Mouse (Mus musculus) frontal cortex, adult 2 months (tissue): Measurements from ENCODE around the gene Cyba. TPM values are rescaled to one million over a fixed set of nuclear protein-coding genes. Genes with fewer than 3 reads are reported as not detected.

Experiments
- DNase-seq, 2 experiments: peaks; one replicate each; pipeline ENCODE4 v3.0.0; 2022; ENCODE audit warnings: low spot score in 1 of 2; ENCODE audit errors: extremely low spot score in 1 of 2
- polyA plus RNA-seq: library from polyadenylated mRNA; depleted of rRNA; stranded (reverse); fragments of >200 nt; gene quantifications from 2 replicates; pipeline ENCODE4 v1.2.3, GENCODE M21; 2012; rRNA removed

Cyba gene
- polyA plus RNA-seq = 19.4 and 21.5 TPM in 2 replicates

DNA sequence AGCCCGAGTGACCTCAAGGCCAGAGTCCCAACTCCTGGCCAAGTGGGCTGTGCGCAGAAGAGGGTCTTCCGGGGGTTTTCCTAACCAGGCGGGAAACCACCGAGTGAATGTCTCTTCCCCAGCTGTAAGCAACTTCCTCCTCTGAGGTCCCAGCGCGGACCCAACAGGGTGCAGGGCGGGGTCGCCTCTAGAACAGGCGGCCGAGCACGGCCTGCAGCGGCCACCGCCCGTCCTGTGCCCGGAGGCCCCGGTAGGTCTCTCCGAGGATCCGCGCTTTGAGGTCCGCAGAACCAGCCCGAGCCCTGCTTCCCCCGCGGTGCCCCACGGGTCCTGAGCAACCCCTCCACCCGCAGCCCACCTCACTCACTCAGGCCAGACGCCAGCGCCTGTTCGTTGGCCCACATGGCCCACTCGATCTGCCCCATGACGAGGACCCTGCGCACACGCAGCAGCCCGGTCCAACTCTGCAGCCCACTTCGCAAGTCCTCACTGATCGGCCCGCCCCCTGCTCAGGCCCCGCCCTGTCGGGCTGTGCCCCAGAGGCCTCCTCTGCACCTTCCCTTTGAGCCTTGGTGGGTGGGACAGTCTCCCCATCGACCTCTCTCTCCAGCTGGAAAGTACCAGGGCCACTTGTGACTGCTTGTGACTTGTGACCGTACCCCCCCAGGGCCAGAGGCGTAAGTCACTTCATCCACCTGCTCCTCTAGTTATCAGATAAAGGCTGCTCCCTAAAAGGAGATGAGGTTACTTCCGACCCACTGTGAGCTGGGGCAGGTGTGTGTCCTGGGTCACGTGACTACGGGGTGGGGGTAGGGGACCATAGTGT, at the start of gene Cyba:
TSS of gene Cyba (minus strand) at position 488 of the 826 bp plus-strand sequence.
- DNase-seq = no peak

DNA sequence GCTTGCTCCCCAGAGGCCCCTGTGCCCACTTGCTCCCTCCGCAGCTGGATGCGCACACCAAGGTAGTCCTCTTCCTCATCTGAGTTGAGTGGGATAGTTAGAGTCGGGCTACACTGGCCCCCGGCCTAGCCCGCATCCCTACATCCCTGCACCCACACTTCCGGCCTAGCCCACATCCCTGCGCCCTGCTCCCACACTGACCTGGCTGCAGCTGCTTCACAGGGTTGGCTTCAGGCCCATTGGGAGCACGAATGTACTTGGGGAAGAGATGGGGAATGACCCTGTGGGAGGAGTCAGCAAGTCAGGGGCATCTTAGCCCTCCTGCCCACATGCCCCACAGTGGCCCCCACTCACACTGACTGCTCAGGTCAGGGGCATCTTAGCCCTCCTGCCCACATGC, 49.7 kb upstream of the Cyba start:
- no peak for DNase-seq

DNA sequence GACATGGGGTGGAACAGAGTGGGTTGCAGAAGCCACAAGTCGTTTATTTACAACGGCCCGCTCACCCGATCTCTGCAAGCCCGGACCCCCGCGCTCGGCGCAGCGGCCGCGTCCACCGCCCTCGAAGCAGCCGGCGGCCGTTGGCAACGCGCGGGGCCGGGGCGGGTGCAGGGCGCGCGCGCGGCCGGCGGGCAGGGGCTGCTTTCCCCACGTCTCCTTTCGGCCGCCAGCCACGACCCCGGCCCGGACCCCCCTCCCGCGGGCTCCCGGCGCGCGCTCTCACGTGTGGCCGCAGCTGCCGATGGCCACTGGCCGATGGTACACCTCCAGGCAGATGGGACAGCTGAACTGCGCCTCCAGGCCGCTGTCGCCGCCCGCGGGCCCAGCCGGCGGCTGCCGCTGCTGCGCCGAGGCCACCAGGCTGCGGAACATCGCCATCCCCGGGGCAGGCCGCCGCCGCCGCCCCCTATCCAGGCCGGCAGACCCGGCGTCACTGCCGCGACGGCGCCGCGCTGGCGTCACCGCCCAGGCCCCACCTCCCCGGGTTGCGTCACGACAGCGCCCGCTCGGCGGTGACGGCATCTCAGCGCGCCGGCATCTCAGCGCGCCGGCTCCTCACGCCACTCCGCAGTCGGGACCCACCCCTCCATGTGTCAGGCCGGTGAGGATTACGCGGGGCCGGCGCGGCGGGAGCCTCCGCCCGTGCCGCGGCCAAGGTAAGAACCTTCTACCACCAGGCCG, 43.0 kb upstream of the Cyba start, which contains the start of the genes Rnf166 and Ctu2:
TSS of gene Rnf166 (minus strand) at position 485 of the 741 bp plus-strand sequence.
TSS of gene Ctu2 (plus strand) at position 564 of the 741 bp plus-strand sequence.
- peak; percentile 64 to 93 for DNase-seq

DNA sequence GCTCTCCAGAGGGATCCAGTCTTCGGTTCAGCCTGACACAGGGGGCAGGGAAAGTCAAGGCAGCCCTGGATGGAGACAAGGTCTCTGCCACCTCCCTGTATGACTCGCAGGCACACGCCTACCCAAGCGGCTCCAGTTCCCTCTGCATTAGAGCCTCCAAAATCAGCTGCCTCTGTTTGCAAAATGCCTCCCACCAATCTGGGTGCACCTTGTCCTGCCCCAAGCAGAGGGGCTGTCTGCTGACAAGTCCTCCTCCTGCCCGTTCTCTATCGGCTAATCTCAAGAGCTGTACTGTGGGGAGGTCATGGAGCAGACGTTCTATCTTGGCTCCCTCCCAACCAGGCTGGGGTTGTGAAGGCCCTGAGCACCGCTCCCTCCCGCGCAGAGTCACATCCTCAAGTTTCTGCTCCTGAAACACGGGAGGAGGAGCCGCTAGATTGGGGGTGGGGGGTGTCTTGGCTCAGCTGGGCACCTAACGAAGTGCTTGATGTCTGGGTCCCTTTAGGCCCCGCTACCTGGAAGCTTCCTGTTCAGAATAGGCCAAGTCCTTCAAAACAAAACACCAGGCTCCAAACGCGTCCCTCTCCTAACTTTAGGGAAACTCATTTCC, 42.3 kb upstream of the Cyba start:
- DNase-seq = peak in 1 of 2 experiments; percentile 56

DNA sequence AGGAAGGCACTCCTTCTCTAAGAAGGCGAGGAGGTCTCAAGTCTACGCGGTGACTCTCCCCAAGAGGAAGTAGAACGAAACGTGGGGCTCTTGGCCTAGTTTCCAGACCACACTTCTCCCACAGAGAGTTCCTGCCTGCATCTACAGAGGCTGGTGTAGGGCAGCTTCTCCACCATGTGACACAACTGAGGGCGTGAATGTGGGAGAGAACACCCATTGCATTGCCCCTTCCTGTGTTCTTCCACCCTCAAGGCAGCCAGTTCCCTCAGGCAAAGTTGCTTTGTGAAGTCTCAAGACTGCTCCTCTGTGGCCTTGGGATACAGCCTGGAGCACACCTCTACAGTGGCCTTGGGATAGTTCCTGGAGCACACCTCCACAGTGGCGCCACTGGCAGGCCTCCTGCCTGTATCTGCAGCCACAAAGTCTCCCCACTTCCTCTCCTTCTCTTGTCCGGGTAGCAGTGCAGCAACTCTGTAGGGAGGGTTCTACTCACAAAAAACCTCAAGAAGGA, 41.2 kb upstream of the Cyba start:
- DNase-seq = no peak

DNA sequence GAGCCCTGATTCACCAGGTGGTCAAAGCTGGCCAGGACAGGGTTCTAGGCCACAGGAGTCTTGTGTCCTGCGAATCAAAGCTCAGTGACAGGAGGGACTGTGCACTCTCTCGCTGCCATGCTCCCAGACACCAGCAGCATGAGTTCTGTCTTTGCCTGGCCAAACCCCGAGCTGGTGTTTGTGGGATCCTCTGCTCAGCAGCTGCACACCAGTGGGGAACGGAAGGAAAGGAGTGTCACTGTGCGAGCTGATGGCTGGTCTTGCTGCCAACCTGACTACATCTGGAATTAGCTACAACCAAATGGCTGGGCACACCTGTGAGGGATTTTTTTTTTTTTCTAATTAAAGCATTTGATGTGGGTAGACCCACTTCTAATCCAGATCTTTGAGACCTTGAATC, 38.0 kb upstream of the Cyba start:
- DNase-seq = no peak

DNA sequence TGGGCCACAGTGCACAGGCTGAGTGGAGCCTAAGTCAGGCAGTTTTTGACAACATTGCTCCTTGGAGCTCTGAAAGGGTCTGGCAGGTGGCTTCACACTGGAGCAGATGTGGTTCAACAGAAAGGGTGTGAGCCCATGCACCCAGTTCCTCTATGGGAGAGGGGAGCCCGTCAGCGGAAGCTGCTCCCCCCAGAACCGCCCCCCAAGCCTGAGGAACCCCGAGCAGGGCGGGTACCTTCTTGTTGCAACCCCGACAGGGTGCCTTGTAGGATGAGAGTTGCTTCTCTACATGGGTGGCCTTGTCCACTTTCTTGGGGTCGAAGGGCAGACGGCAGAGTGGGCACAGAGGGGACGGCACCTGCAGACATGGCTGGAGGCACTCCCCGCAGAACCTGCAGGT, 37.2 kb upstream of the Cyba start:
- no peak for DNase-seq

DNA sequence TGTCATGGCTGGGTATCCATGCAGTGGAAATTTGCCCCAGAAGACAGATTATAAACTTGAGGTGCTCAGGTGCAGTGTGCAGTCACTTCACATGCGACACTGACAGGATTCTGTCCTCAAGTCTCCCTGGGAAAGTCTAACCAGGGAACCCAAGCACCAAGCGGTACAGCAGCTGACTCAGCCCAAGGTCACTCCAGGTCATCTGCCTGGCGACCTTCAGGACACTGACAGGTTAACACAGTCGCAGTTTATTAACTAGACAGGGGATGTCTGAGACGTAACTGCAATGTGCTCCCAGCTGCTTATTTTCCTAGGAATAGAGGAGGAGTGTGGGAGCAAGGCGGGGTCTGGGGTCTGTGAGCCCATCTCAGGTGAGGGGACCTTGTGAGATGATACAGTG, 36.7 kb upstream of the Cyba start:
- no peak for DNase-seq

DNA sequence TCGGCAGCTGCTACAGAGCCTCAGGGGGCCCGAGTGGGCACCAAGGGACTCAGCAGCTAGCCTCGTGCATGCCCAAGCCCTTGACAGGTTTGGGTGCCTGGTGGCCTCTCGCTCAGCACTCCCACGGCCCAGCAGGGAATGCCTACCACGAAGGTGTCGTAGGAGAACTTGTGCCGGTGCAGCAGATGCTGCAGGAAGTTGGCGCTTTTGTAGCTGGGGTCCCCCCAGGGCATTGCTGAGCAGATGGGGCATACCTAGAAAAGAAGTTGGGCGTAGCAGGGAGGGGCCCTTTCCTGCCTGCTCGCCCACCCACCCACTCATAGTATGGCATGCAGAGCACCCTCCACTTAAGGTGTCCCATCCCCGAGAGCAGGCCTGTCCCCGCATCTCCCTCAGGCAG, 35.1 kb upstream of the Cyba start:
- no peak for DNase-seq

DNA sequence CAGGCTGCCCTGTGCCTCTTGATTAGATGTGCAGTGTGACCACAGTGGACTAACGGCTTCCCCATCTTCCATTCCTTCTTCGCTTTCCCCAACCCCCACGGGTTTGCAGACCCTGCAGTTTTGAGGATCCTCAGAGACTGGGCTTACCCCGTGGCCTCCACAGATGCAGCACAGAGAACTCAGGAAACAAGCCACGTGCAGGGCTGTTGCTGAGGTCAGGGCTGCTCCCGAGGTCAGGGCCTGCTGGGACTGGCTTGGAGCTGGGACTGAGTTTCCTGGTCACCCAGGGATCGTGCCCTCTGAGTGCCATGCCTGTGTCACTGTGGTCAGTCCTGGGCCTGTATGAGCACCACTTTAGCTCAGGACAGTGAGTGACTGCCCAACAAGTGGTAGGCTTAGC, 32.3 kb upstream of the Cyba start:
- DNase-seq = no peak

DNA sequence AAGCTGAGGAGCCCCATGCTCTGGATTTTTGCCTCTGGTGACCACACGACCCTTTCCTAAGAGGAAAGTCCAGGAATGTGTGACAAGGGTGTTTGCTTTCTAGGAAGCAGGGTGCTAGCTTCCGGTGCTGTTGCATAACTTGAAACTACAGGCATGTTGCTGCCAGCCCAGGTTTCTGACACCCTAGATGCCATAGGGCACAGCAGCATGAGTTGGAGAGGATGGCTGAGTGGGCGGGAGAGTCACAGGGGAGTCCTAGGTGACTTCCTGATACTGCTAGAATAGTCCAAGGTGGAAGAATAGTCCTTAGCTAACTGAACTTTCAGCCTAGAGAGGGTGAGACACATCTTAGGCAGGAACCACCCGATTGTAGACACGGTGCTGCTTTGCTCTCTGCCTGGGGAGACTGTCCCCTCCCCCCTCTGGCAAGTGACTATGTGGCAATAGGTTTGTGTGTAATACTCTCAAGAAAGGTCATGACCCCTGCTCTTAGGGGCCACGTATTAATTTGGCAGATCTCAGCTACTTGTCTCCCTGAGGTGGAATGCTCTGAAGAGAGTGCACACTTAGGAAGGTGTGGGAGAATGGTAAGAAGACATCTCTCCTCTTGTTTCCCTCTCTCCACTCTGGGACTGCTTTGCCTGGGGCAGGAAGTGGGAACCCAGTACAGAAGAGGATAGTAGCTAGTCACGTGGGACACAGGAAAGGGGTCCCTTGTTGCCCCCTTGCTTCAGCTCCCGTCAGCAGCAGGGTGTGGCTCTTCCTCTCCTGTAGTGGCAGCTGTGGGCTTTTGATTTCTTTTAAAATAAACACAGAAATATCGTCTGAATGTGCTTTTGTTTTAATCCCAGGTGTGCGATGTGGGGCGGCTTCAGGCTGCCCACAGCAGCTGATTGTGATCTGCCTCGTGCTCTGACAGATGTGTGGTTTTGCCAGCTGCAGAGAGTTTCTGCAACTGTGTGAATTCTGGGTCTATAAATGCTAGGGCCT, 31.2 kb upstream of the Cyba start:
- no peak for DNase-seq

DNA sequence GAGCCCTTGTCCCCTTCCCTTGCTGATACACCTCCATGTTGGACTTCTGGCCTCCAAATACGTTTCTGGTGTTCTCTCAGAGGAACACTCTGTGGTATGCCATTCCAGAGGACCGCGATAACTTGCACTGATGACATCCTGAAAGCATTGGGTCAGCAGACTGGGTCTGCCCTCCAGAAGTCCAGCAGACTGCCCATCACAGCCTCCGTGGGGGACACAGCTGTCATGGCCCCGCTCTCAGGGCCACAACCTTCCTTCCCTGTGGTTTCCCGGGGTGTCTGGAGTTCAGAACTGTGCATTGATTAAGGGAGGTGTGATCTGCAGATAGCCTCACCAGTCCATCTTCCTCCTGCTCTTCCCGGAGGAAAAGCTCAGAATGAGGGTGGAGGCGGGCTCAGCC, 29.8 kb upstream of the Cyba start:
- DNase-seq = no peak

DNA sequence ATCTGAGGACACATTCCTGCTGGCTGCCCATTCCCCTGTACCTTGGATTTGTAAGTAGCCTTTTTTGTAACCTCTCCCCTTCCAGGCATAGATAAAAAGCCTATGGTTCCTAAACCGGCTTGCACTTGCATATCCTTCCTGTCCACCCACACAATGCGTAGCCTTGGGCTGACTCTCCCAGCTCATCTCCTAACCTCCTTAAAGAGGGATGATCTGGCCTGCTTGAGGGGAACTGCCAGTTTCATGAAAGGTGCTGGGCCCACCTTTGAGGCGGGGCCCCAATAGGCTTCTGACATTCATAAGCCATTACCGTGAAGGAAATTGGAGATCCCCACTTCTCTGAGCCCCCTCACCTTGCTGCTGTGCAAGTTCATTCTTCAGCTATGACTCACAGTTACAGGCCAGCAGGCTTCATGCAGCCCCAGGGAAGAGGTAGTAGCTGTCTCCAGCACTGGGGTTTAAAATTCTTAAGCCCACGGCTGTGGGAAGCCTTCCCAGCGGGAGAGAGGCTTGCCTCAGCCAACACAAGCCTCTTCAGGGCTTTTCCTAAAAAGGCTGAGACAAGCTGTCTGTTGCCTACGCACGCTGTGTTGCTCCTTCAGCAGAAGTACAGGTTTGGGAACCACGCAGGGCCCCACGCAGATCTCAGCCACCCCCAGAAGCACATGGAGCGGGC, 28.9 kb upstream of the Cyba start:
- DNase-seq = peak; percentile 80 to 86

DNA sequence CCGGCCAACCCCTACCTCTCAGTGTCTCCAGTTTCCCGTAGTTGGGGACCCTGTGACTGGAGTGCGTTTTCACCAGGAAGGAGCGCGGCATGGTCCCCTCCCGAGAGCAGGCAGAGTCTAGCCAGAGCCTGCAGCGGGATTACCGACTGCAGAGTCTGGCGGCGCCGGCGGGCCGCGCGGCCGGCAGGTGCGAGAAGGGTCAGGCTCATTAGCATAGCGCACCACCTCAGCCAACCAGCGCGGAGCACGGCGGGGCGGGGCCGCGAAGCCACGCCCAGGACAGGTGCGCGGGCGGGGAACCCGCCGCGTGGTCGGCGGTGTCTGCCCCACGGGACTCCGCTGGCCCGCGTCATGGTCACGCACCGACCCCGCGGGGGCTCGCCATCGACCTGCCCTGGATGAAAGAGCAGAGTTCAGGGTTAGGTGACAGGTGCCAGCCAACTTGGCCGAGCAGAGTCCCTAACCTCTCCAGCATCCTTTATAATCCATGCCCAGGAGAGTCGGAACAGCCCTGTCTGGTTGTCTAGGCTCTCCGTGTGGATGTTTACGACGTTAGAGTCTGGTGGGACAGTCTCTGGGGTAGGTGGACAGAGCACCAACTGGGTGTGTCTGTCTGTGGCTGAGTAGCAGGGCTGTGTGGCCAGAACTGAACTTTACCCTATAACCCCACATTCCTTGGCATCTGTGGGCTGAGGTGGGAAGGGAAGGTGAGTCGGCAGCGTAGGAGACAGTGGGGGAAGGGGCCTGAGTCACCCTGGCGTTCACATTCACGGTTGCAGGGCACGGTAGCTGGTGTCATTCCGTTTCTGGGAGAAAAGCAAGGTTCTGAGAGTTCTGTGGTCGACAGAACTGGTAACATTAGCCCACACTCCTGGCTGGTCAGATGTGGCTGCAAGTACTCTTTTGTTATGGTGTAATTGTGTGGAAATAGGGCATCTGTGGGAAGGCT, 28.1 kb upstream of the Cyba start, which contains the start of gene Snai3:
TSS of gene Snai3 (minus strand) at position 210 of the 949 bp plus-strand sequence.
- no peak for DNase-seq

DNA sequence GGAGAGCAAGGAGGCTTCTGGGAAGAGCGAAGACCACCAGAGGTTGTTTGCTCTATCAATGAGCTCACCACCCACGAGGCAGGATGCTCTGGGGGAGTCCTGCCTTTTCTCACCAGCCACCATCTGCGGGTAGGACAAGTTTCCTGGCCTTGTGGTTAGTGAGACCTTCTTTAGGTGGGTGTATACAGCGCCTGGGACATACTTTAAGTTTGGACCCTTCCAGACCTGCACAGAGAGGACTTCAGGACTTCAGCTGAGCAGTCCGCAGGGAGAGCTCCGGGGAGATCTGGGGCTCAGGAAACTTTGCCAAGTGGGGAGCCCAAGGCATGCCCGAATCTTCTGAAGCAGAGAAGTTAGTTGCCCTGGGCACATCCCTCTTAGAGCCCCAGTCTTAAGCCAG, 27.3 kb upstream of the Cyba start:
- DNase-seq = no peak

DNA sequence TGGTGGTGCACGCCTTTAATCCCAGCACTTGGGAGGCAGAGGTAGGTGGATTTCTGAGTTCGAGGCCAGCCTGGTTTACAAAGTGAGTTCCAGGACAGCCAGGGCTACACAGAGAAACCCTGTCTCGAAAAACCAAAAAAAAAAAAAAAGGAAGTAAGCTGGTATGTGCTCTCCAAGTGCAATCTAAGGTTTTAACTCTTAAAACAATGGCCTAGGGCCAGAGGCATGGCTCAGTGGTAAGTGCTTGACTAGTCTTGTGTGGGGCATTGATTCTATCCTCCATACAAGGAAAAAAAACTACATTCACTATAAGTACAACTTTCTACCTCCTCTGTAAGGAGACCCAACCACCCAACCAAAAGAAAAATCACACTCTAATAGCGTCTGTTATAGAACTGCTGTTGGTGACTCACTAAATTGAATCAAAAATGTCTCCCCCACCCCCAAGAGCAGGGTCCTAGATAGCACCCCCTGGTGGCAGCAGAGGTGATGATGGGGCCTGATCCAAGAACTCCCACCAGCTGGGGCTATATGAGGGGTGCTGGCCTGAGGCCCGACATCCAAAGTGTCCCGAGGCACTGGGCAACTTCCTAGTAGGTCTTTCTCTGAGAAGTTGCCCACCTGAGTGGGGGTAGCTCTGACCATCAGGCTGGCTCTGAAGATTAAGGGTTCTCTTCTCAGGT, 26.6 kb upstream of the Cyba start:
- DNase-seq = no peak

DNA sequence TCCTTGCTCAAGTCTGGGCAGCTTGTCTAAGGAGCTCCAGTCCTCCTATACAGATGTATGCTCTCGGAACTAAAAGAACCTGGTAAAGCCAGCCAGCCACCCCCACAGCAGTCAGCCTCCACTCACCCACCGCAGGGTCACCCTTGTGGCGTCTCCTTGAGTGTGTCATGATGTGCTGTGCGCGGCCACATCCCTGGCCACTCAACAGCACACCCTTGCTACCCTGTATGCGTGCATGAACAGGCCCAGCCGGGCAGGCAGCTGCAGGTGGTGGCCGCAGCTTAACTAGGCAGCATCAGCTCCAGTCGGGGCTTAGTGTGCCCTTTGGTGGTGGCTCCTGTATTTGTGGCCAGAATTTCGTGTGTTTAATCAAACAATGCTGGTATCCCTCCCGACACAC, 24.4 kb upstream of the Cyba start:
- DNase-seq = no peak

DNA sequence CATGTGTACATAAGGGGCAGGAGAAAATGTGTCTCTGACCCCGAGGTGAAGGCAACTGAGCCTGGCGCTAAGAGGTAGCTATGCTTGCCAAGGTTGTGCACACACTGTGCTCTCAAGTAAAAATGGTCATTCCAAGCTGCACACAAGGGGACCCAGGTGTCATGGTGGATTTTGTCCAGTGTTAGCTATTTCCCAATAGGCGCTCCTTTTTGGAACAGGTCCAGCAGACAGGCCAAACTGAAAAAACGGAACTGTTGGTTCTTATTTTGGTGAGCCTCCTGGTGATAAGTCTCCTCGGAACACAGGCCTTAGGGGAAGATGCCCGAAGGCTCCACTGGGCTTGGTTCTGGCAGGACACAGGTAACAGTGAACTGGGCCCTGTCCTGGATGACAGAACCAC, 21.7 kb upstream of the Cyba start:
- no peak for DNase-seq
